Mouse (Mus musculus) spleen, postnatal 14 days (tissue): ENCODE data around the gene Harbi1.
A peak's percentile ranks its signal among the peaks of the same experiment; 100 is the strongest.
"Not testable (repeated sequence)": the region's sequence is repeated elsewhere in the genome, so short reads cannot be mapped to it uniquely, and the experiment has no call there.

Experiments used
- DNase-seq, 2 experiments: peaks; one replicate each; pipeline ENCODE4 v3.0.0; 2021 to 2022; ENCODE audit warnings: low spot score in 2 of 2

The Harbi1 gene

GRCm38 (mm10) chr2:91714921-91715320 is 4.3 kb downstream of the Harbi1 start:
- DNase-seq = no peak

- no peak for DNase-seq
Measured at GRCm38 (mm10) chr2:91718276-91718675, 7.6 kb downstream of the Harbi1 start.

GRCm38 (mm10) chr2:91723382-91723781 is 12.7 kb downstream of the Harbi1 start:
- DNase-seq = no peak

- no peak for DNase-seq
Measured at GRCm38 (mm10) chr2:91723951-91724350, 13.3 kb downstream of the Harbi1 start.

- no peak for DNase-seq
Measured at GRCm38 (mm10) chr2:91724716-91725115, 14.1 kb downstream of the Harbi1 start.

- DNase-seq = not testable (repeated sequence)
Measured at GRCm38 (mm10) chr2:91725476-91725875, 14.8 kb downstream of the Harbi1 start.

GRCm38 (mm10) chr2:91727011-91727410 is 16.4 kb downstream of the Harbi1 start:
- DNase-seq = no peak

GRCm38 (mm10) chr2:91729571-91729970 is 18.9 kb downstream of the Harbi1 start:
- DNase-seq = no peak

- peak; percentile 66 to 76 for DNase-seq
Measured at GRCm38 (mm10) chr2:91729971-91730821, 19.5 kb downstream of the Harbi1 start, which contains the start of gene Ambra1. TSS of gene Ambra1 (plus strand) at chr2:91730134.

- DNase-seq = no peak
Measured at GRCm38 (mm10) chr2:91735221-91735620, 24.6 kb downstream of the Harbi1 start.

- DNase-seq = no peak
Measured at GRCm38 (mm10) chr2:91739586-91739985, 28.9 kb downstream of the Harbi1 start.

GRCm38 (mm10) chr2:91744686-91745085 is 34.0 kb downstream of the Harbi1 start:
- DNase-seq = no peak

- no peak for DNase-seq
Measured at GRCm38 (mm10) chr2:91749811-91750261, 39.2 kb downstream of the Harbi1 start.
